Mouse (Mus musculus) spleen, adult 2 months (tissue): ENCODE results near the gene Tyrp1. TPM values are rescaled to one million over a fixed set of nuclear protein-coding genes. Genes with fewer than 3 reads are reported as not detected.

Source experiments
- DNase-seq, 2 experiments: peaks; one replicate each; pipeline versions ENCODE4 v3.0.0 to v3.0.0-alpha.2; 2012 to 2021; ENCODE audit warnings: low spot score in 2 of 2, low read depth in 1 of 2
- H3K27ac ChIP-seq: fragments of 200-500 bp; 2 replicates; pipeline ENCODE4 v1.5.1; 2012; ENCODE audit warnings: low read length, inconsistent platforms; ENCODE audit not compliant: insufficient read depth
- H3K27me3 ChIP-seq: fragments of 200-500 bp; 2 replicates; pipeline ENCODE4 v1.6.1; 2012; ENCODE audit warnings: mild to moderate bottlenecking, moderate library complexity, low read length, inconsistent platforms; ENCODE audit not compliant: control insufficient read depth, insufficient read depth
- H3K36me3 ChIP-seq: fragments of 200-500 bp; 2 replicates; pipeline ENCODE4 v1.6.1; 2012; ENCODE audit warnings: mild to moderate bottlenecking, low read length, inconsistent platforms; ENCODE audit not compliant: control insufficient read depth, insufficient read depth
- H3K4me1 ChIP-seq: fragments of 200-500 bp; 2 replicates; pipeline ENCODE4 v1.6.1; 2011; ENCODE audit warnings: inconsistent platforms; ENCODE audit not compliant: control insufficient read depth, insufficient read depth, insufficient read length
- H3K4me3 ChIP-seq: fragments of 200-500 bp; 2 replicates; pipeline ENCODE4 v1.5.1; 2011; ENCODE audit warnings: mild to moderate bottlenecking, inconsistent platforms; ENCODE audit not compliant: insufficient read depth, insufficient read length; ENCODE audit errors: extremely low read depth
- CTCF ChIP-seq: fragments of 200-500 bp; IDR thresholded peaks from 2 replicates; pipeline ENCODE4 v1.5.1; 2011; ENCODE audit warnings: mild to moderate bottlenecking, inconsistent platforms; ENCODE audit not compliant: insufficient read depth, insufficient read length, insufficient replicate concordance; ENCODE audit errors: extremely low read depth
- POLR2A ChIP-seq: fragments of 200-500 bp; IDR thresholded peaks from 2 replicates; pipeline ENCODE4 v1.6.1; 2011; ENCODE audit warnings: low read depth, low read length, inconsistent platforms
- WGBS: fragments of 180-500 bp; shearing (Covaris S2); methylation state at CpG from one replicate; pipeline ENCODE4 v1.1.7; 2018; 5-methylcytosine and 5-hydroxymethylcytosine counted together
- polyA plus RNA-seq: library from polyadenylated mRNA; depleted of rRNA; stranded (reverse); fragments of >200 nt; gene quantifications from 2 replicates; pipeline ENCODE4 v1.2.3, GENCODE M21; 2012

Gene Tyrp1
- polyA plus RNA-seq, 1 experiment, result 2.4 TPM

GRCm38 (mm10) chr4:80866065-80866464 lies 32.1 kb downstream of the Tyrp1 start:
- no peaks in the 10 kb centered on the region for H3K4me1 ChIP-seq
- no peaks in the 10 kb centered on the region for H3K36me3 ChIP-seq
- no peak overlapping the region for H3K27ac ChIP-seq
- DNase-seq, result no peak
- TF ChIP-seq POLR2A (no peak), CTCF (no peak)
- H3K27me3 ChIP-seq, result no peaks in the 10 kb centered on the region
- WGBS, result 29% methylated on average over 5 of the region's 5 CpGs
- no peak overlapping the region; the same call in 1 of the 2 replicates for H3K4me3 ChIP-seq

- no peaks in the 10 kb centered on the region for H3K4me1 ChIP-seq
- H3K27me3 ChIP-seq, result no peaks in the 10 kb centered on the region
- WGBS, result 53% methylated on average over 2 of the region's 2 CpGs
- no peak for DNase-seq
- H3K27ac ChIP-seq, result no peak overlapping the region
- H3K4me3 ChIP-seq, result no peak overlapping the region
- H3K36me3 ChIP-seq, result no peaks in the 10 kb centered on the region
- TF ChIP-seq CTCF (no peak), POLR2A (no peak)
These were observed 35.7 kb downstream of the Tyrp1 start for GRCm38 (mm10) chr4:80869598-80869997.

- Histone ChIP-seq H3K27ac (no peak overlapping the region), H3K4me1 (no peaks in the 10 kb centered on the region), H3K4me3 (no peak overlapping the region), H3K27me3 (no peaks in the 10 kb centered on the region), H3K36me3 (no peaks in the 10 kb centered on the region)
- WGBS, result 40% methylated on average over 6 of the region's 6 CpGs
- DNase-seq, result no peak
- TF ChIP-seq CTCF (no peak), POLR2A (no peak)
These were observed 39.1 kb downstream of the Tyrp1 start for GRCm38 (mm10) chr4:80872847-80873644.

GRCm38 (mm10) chr4:80874121-80874859 lies 40.4 kb downstream of the Tyrp1 start:
- Histone ChIP-seq H3K4me1 (no peaks in the 10 kb centered on the region), H3K27ac (no peak overlapping the region), H3K4me3 (no peak overlapping the region), H3K36me3 (no peaks in the 10 kb centered on the region), H3K27me3 (no peaks in the 10 kb centered on the region)
- WGBS, result 67% methylated on average over 5 of the region's 5 CpGs
- TF ChIP-seq POLR2A (no peak), CTCF (no peak)
- no peak for DNase-seq

- H3K27me3 ChIP-seq, result no peaks in the 10 kb centered on the region
- no peak overlapping the region for H3K4me3 ChIP-seq
- no peaks in the 10 kb centered on the region for H3K36me3 ChIP-seq
- 79% methylated on average over 4 of the region's 4 CpGs for WGBS
- no peak for TF ChIP-seq POLR2A
- no peak for TF ChIP-seq CTCF
- no peaks in the 10 kb centered on the region for H3K4me1 ChIP-seq
- no peak for DNase-seq
- no peak overlapping the region for H3K27ac ChIP-seq
These were observed 41.1 kb downstream of the Tyrp1 start for GRCm38 (mm10) chr4:80875055-80875454.

GRCm38 (mm10) chr4:80881996-80882599 lies 48.2 kb downstream of the Tyrp1 start:
- H3K27ac ChIP-seq, result no peak overlapping the region
- 83% methylated on average over 1 of the region's 1 CpGs for WGBS
- no peaks in the 10 kb centered on the region for H3K27me3 ChIP-seq
- no peak for DNase-seq
- no peaks in the 10 kb centered on the region for H3K36me3 ChIP-seq
- no peaks in the 10 kb centered on the region for H3K4me1 ChIP-seq
- no peak overlapping the region for H3K4me3 ChIP-seq
- TF ChIP-seq CTCF (no peak), POLR2A (no peak)
